Mouse (Mus musculus): ENCODE data around the gene Csn1s2a. TPM values are rescaled to one million over a fixed set of nuclear protein-coding genes. Genes with fewer than 3 reads are reported as not detected.

Csn1s2a gene
- polyA plus RNA-seq, 1 experiment from 2014 or later: not detected

Other genes with a start within 250 kb of the Csn1s2a start
- gene Sult1b1, start 236.4 kb upstream of the Csn1s2a start, polyA plus RNA-seq (2014; fragmentation: Nextera tagmentation; extraction: Ambion mirVana): not detected in 2 replicates
- not detected in 2 replicates for gene Sult1d1, start 205.5 kb upstream of the Csn1s2a start, polyA plus RNA-seq (2014; fragmentation: Nextera tagmentation; extraction: Ambion mirVana)
- not detected in 2 replicates for gene Sult1e1, start 183.0 kb upstream of the Csn1s2a start, polyA plus RNA-seq (2014; fragmentation: Nextera tagmentation; extraction: Ambion mirVana)
- not detected in 2 replicates for gene Csn1s1, start 108.4 kb upstream of the Csn1s2a start, polyA plus RNA-seq (2014; fragmentation: Nextera tagmentation; extraction: Ambion mirVana)
- gene Csn2, start 74.9 kb upstream of the Csn1s2a start, polyA plus RNA-seq (2014; fragmentation: Nextera tagmentation; extraction: Ambion mirVana): not detected in 2 replicates
- not detected in 2 replicates for gene Csn1s2b, start 33.5 kb downstream of the Csn1s2a start, polyA plus RNA-seq (2014; fragmentation: Nextera tagmentation; extraction: Ambion mirVana)
- not detected in 2 replicates for gene Prr27, start 51.1 kb downstream of the Csn1s2a start, polyA plus RNA-seq (2014; fragmentation: Nextera tagmentation; extraction: Ambion mirVana)
- not detected in 2 replicates for gene Odam, start 110.5 kb downstream of the Csn1s2a start, polyA plus RNA-seq (2014; fragmentation: Nextera tagmentation; extraction: Ambion mirVana)
- not detected in 2 replicates for gene Csn3, start 151.0 kb downstream of the Csn1s2a start, polyA plus RNA-seq (2014; fragmentation: Nextera tagmentation; extraction: Ambion mirVana)
- not detected in 2 replicates for gene 2310003L06Rik, start 194.9 kb downstream of the Csn1s2a start, polyA plus RNA-seq (2014; fragmentation: Nextera tagmentation; extraction: Ambion mirVana)
- not detected in 2 replicates for gene Gm28434, start 194.9 kb downstream of the Csn1s2a start, polyA plus RNA-seq (2014; fragmentation: Nextera tagmentation; extraction: Ambion mirVana)
- not detected in 2 replicates for gene Cabs1, start 204.9 kb downstream of the Csn1s2a start, polyA plus RNA-seq (2014; fragmentation: Nextera tagmentation; extraction: Ambion mirVana)
- not detected in 2 replicates for gene Smr3a, start 228.0 kb downstream of the Csn1s2a start, polyA plus RNA-seq (2014; fragmentation: Nextera tagmentation; extraction: Ambion mirVana)